Mouse (Mus musculus) kidney, adult 18-20 months (tissue): ENCODE measurements around the gene Vmn2r57.
"Not testable (repeated sequence)": the region's sequence is repeated elsewhere in the genome, so short reads cannot be mapped to it uniquely, and the experiment has no call there.

Experiments used
- DNase-seq: peaks from one replicate; pipeline ENCODE4 v3.0.0; 2021

Vmn2r57 gene

DNA sequence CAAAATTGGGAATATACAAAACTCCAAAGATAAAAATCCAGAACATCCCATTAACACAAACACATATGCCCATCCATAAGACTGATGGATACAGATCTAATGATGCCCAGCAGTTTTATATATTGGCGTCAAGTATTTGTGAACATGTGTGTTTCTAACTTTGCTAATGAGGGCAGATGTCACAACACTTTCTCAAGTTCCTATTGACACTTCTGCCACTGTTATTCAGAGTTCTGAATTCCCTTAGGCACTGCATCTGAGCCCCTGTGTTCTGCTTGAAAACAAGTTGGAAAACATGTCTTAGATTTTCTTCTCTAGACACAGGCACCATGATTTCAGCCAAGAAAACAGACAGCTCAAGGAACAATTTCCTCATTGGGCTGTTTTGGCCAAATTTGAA, at the start of gene Vmn2r57:
Gene Vmn2r57, minus strand, starts transcription at position 101 of the 400 bp plus-strand sequence.
- not testable (repeated sequence) for DNase-seq

DNA sequence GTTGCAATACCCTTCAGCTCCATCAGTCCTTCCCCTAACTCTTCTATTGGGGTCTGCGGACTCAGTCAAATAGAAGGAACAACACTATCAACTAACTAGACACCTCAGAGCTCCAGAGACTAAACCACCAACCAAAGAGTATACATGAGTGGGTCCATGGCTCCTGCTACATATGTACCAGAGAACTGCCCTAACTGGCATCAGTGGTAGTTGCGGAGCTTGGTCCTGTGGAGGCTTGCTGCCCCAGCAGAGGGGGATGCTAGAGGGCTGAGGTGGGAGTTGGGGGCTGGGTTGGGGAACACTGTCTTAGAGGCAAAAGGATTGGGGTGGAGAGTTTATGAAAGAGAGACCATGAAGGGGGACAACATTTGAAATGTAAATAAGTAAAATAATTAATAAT, 49.4 kb upstream of the Vmn2r57 start:
- DNase-seq = no peak

DNA sequence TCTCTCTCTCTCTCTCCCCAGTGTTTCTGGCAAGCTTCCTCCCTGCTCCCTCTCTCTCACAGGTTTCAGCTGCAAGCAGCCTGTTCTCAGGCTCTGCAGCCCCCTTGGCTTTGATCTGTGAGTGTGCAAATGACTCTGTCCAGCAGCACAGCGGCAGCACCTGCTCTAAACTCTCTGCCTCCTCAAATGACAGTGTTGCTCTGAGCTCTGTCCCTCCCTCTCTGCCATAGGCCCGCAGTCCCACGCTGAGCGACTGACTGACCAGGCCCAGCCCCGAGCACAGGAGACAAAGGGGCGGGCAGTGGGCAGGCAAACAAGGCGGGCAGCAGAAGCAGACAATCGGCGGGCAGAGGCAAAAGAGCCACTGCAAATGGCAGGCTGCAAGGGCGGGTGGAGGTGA, 3.4 kb upstream of the Vmn2r57 start:
- DNase-seq = no peak

DNA sequence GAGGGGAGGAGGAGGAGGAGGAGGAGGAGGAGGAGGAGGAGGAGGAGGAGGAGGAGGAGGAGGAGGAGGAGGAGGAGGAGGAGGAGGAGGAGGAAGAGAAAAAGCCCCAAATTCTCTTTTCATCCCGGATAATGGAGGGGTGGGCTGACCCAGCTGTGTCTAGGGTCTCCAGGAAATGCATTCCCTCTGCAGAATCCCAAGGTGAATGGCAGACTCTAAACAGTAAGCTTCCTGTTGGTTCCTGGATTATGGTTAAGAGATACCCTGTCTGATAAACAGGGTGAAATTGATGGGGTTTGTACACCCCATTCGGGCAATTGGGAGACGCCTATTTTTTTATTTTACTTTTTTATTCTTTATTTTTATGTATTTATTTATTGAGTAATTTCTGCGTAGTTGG, 54.4 kb downstream of the Vmn2r57 start:
- DNase-seq = no peak

DNA sequence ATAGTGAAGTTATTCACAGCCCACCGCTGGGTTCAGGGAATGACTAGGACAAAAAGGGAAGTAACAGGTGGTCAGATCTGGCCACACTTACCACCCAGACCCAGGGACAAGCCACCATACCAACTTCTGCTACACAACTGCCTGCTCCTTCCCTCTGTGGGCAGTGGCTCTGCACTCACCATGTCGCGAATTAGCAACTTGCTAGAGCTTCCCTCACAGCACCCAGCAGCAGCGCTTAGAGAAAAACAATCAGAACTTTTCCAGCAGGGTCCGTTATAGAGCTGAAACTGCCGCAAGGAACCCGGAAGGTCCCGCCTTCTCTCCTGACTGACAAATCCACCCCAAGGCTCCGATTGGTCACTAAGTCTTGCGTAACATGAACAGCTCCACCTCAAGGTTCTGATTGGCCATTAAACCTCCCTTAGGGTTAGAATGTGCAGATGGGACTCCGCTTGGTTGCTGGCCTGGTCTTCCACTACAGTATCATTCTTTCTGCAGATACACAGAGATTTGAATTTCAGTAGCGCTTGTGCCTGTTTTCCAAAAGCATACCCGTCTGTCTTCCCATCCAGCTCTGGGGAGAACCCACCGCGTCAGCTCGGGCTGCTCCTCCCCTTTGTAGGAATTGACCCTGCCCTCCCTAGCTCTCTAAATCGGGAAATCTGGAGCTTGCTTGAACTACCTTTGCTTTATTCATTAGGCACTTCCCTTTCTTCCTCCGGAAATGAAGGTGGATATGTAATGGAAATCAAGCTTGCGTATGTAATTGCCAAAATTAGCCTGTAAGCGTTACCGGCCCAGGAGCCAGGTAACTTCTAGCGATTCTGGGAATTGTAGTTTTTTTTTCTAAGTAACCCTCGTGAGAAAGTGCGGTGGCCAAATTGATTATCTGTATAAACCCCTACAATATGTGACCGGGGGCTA, 55.2 kb downstream of the Vmn2r57 start, which contains the start of gene AI987944:
Gene AI987944, minus strand, starts transcription at position 332 of the 924 bp plus-strand sequence.
- peak; percentile 86 for DNase-seq
